Mouse (Mus musculus) forebrain, embryonic 11.5 days (tissue): ENCODE results near the gene Agap1. TPM values are rescaled to one million over a fixed set of nuclear protein-coding genes. Genes with fewer than 3 reads are reported as not detected.

ENCODE experiments used
- ATAC-seq: fragments of 200-750 bp; cut with Nextera tagmentation; replicated peaks from 2 replicates; pipeline ENCODE4 v1.8.0; 2017; ENCODE audit warnings: moderate TSS enrichment; ENCODE audit not compliant: low FRiP score
- DNase-seq: peaks from one replicate; pipeline ENCODE4 v3.0.0-alpha.2; 2017; ENCODE audit warnings: low spot score
- H3K27ac ChIP-seq: fragments of 300-500 bp; sonication (generic); 2 replicates; pipeline ENCODE4 v1.5.1; 2014; ENCODE audit warnings: low read depth, low read length
- H3K27me3 ChIP-seq: fragments of 300-500 bp; sonication (generic); 2 replicates; pipeline ENCODE4 v1.6.1; 2014; ENCODE audit warnings: mild to moderate bottlenecking, low read length, mixed read lengths; ENCODE audit not compliant: control insufficient read depth, insufficient read depth
- H3K36me3 ChIP-seq: fragments of 300-500 bp; sonication (generic); 2 replicates; pipeline ENCODE4 v1.6.1; 2014; ENCODE audit warnings: mild to moderate bottlenecking, low read length, moderate library complexity, mixed read lengths; ENCODE audit not compliant: control insufficient read depth, insufficient read depth
- H3K4me1 ChIP-seq: fragments of 300-500 bp; sonication (generic); replicated peaks from 2 replicates; pipeline ENCODE4 v1.6.1; 2014; ENCODE audit warnings: low read length, mixed read lengths; ENCODE audit not compliant: control insufficient read depth, insufficient read depth
- H3K4me2 ChIP-seq: fragments of 300-500 bp; sonication (generic); 2 replicates; pipeline ENCODE4 v1.6.1; 2014; ENCODE audit warnings: low read depth, mild to moderate bottlenecking, low read length, moderate library complexity, mixed read lengths; ENCODE audit not compliant: severe bottlenecking
- H3K4me3 ChIP-seq: fragments of 300-500 bp; sonication (generic); 2 replicates; pipeline ENCODE4 v1.5.1; 2014; ENCODE audit warnings: low read depth, low read length
- H3K9ac ChIP-seq: fragments of 300-500 bp; sonication (generic); 2 replicates; pipeline ENCODE4 v1.6.1; 2014; ENCODE audit warnings: low read length
- H3K9me3 ChIP-seq: fragments of 300-500 bp; sonication (generic); 2 replicates; pipeline ENCODE4 v1.6.1; 2016; ENCODE audit warnings: low read length, mixed read lengths; ENCODE audit not compliant: control insufficient read depth
- WGBS: fragments of 180-500 bp; shearing (Covaris S2); extraction: QIAGEN DNeasy Blood & Tissue Kit; methylation state at CpG from one replicate; pipeline ENCODE4 v1.1.7; 2014; 5-methylcytosine and 5-hydroxymethylcytosine counted together
- polyA plus RNA-seq: library from polyadenylated mRNA; unstranded; fragments of >200 nt; fragmentation: Nextera tagmentation; extraction: Ambion mirVana; gene quantifications from 2 replicates; pipeline ENCODE4 v1.2.1, GENCODE M21; 2014

The Agap1 gene
- polyA plus RNA-seq, 1 experiment from 2014 or later: 36.1 TPM

- Histone ChIP-seq H3K27me3 (no peaks in the 10 kb centered on the region), H3K9me3 (no peaks in the 10 kb centered on the region), H3K36me3 (no peaks in the 10 kb centered on the region), H3K9ac (no peak overlapping the region), H3K4me2 (no peak overlapping the region), H3K4me1 (peaks cover 22% of the 10 kb centered on the region), H3K4me3 (no peak overlapping the region), H3K27ac (no peak overlapping the region)
- DNase-seq (no peak), ATAC-seq (no peak)
- 88% methylated on average over 4 of the region's 4 CpGs for WGBS
These were observed 24.2 kb downstream of the Agap1 start for GRCm38 (mm10) chr1:89478571-89479460.

GRCm38 (mm10) chr1:89481154-89481553 lies 26.5 kb downstream of the Agap1 start:
- no peak overlapping the region for H3K4me3 ChIP-seq
- 78% methylated on average over 9 of the region's 9 CpGs for WGBS
- DNase-seq: no peak
- no peaks in the 10 kb centered on the region for H3K36me3 ChIP-seq
- no peak overlapping the region for H3K9ac ChIP-seq
- no peaks in the 10 kb centered on the region for H3K9me3 ChIP-seq
- H3K27me3 ChIP-seq: no peaks in the 10 kb centered on the region
- H3K4me2 ChIP-seq: no peak overlapping the region
- ATAC-seq: no peak
- no peak overlapping the region for H3K27ac ChIP-seq
- H3K4me1 ChIP-seq: peaks cover 24% of the 10 kb centered on the region

GRCm38 (mm10) chr1:89482812-89483211 lies 28.2 kb downstream of the Agap1 start:
- peaks cover 26% of the 10 kb centered on the region for H3K4me1 ChIP-seq
- 65% methylated on average over 5 of the region's 5 CpGs for WGBS
- no peak overlapping the region for H3K9ac ChIP-seq

GRCm38 (mm10) chr1:89486891-89487290 lies 32.3 kb downstream of the Agap1 start:
- H3K4me1 ChIP-seq: peaks cover 23% of the 10 kb centered on the region
- H3K4me3 ChIP-seq: no peak overlapping the region
- ATAC-seq (no peak), DNase-seq (no peak)
- no peaks in the 10 kb centered on the region for H3K27me3 ChIP-seq
- H3K9me3 ChIP-seq: no peaks in the 10 kb centered on the region
- H3K4me2 ChIP-seq: no peak overlapping the region
- H3K27ac ChIP-seq: no peak overlapping the region
- no peak overlapping the region for H3K9ac ChIP-seq
- 93% methylated on average over 6 of the region's 6 CpGs for WGBS
- no peaks in the 10 kb centered on the region for H3K36me3 ChIP-seq

More at GRCm38 (mm10) chr1:89482812-89483211, 28.2 kb downstream of the Agap1 start:
- no peak overlapping the region for H3K4me3 ChIP-seq
- H3K27me3 ChIP-seq: no peaks in the 10 kb centered on the region
- H3K4me2 ChIP-seq: no peak overlapping the region
- ATAC-seq (no peak), DNase-seq (no peak)
- no peak overlapping the region for H3K27ac ChIP-seq
- H3K36me3 ChIP-seq: no peaks in the 10 kb centered on the region
- no peaks in the 10 kb centered on the region for H3K9me3 ChIP-seq

GRCm38 (mm10) chr1:89489111-89489971 lies 34.7 kb downstream of the Agap1 start:
- H3K4me1 ChIP-seq: peaks cover 7% of the 10 kb centered on the region; the same call in 1 of the 2 replicates
- no peak overlapping the region for H3K4me3 ChIP-seq
- no peak overlapping the region for H3K9ac ChIP-seq
- DNase-seq (no peak), ATAC-seq (no peak; the same call in 1 of the 2 replicates)
- WGBS: 78% methylated on average over 17 of the region's 17 CpGs
- no peak overlapping the region for H3K27ac ChIP-seq
- no peaks in the 10 kb centered on the region for H3K9me3 ChIP-seq
- H3K4me2 ChIP-seq: no peak overlapping the region
- H3K36me3 ChIP-seq: no peaks in the 10 kb centered on the region
- no peaks in the 10 kb centered on the region for H3K27me3 ChIP-seq

GRCm38 (mm10) chr1:89493177-89493576 lies 38.6 kb downstream of the Agap1 start:
- peaks cover 6% of the 10 kb centered on the region; the same call in 1 of the 2 replicates for H3K4me1 ChIP-seq
- DNase-seq (no peak), ATAC-seq (no peak)
- H3K36me3 ChIP-seq: no peaks in the 10 kb centered on the region
- H3K9me3 ChIP-seq: no peaks in the 10 kb centered on the region
- H3K4me3 ChIP-seq: no peak overlapping the region
- H3K27ac ChIP-seq: no peak overlapping the region
- no peak overlapping the region for H3K4me2 ChIP-seq
- 94% methylated on average over 5 of the region's 5 CpGs for WGBS
- no peak overlapping the region for H3K9ac ChIP-seq
- no peaks in the 10 kb centered on the region for H3K27me3 ChIP-seq

- H3K36me3 ChIP-seq: no peaks in the 10 kb centered on the region
- H3K27me3 ChIP-seq: no peaks in the 10 kb centered on the region
- no peak overlapping the region for H3K27ac ChIP-seq
- no peaks in the 10 kb centered on the region for H3K9me3 ChIP-seq
- H3K9ac ChIP-seq: no peak overlapping the region
- H3K4me2 ChIP-seq: no peak overlapping the region
- ATAC-seq (no peak), DNase-seq (no peak)
- peaks cover 7% of the 10 kb centered on the region for H3K4me1 ChIP-seq
- H3K4me3 ChIP-seq: no peak overlapping the region
- 94% methylated on average over 1 of the region's 1 CpGs for WGBS
These were observed 40.2 kb downstream of the Agap1 start for GRCm38 (mm10) chr1:89494816-89495215.

- Histone ChIP-seq H3K4me2 (no peak overlapping the region), H3K4me3 (no peak overlapping the region), H3K9me3 (no peaks in the 10 kb centered on the region), H3K27me3 (no peaks in the 10 kb centered on the region), H3K36me3 (no peaks in the 10 kb centered on the region), H3K9ac (no peak overlapping the region), H3K27ac (no peak overlapping the region), H3K4me1 (peaks cover 14% of the 10 kb centered on the region)
- WGBS: 79% methylated on average over 7 of the region's 7 CpGs
- ATAC-seq (no peak), DNase-seq (no peak)
These were observed 41.6 kb downstream of the Agap1 start for GRCm38 (mm10) chr1:89496204-89496603.
